Mouse (Mus musculus): ENCODE results near the gene Apoa1. TPM values are rescaled to one million over a fixed set of nuclear protein-coding genes. Genes with fewer than 3 reads are reported as not detected.

The Apoa1 gene
- total and polyA plus RNA-seq, 3 experiments: 1.8 to 16.1 TPM; not detected in 1

- TF ChIP-seq POLR2AphosphoS2 (IDR thresholded peaks at IDR 0.05; ENCODE audit: low read length) (no peak), SMC3 (IDR thresholded peaks at IDR 0.05; ENCODE audit: low read depth, low read length) (peak; percentile 68), NELFE (IDR thresholded peaks at IDR 0.05; ENCODE audit: low read depth, low read length) (peak; percentile 73), TCF12 (IDR thresholded peaks at IDR 0.05; ENCODE audit: low read depth, low read length) (peak; percentile 51; the same call in 1 of the 2 replicates), MYC (IDR thresholded peaks at IDR 0.05; ENCODE audit: low read depth, low read length) (peak; percentile 82), ELF1 (IDR thresholded peaks at IDR 0.05; ENCODE audit: low read depth, low read length) (no peak), MYB (IDR thresholded peaks at IDR 0.05; ENCODE audit: low read depth, low read length) (no peak), ETS1 (IDR thresholded peaks at IDR 0.05; ENCODE audit: low read depth, low read length) (peak; percentile 45; the same call in 1 of the 2 replicates), SIN3A (IDR thresholded peaks at IDR 0.05; ENCODE audit: low read length) (peak; percentile 55; the same call in 1 of the 2 replicates), MAZ (IDR thresholded peaks at IDR 0.05; ENCODE audit: low read depth, low read length) (no peak), POLR2AphosphoS5 (IDR thresholded peaks at IDR 0.05; ENCODE audit: borderline replicate concordance, low read depth, low read length) (no peak), GATA1 (IDR thresholded peaks at IDR 0.05; ENCODE audit: low read depth, low read length) (no peak), TAL1 (IDR thresholded peaks at IDR 0.05; ENCODE audit: low read length) (no peak), MXI1 (IDR thresholded peaks at IDR 0.05; ENCODE audit: low read depth, low read length) (peak; percentile 25; the same call in 1 of the 2 replicates), CHD2 (IDR thresholded peaks at IDR 0.05; ENCODE audit: low read length) (no peak), USF1 (IDR thresholded peaks at IDR 0.05; ENCODE audit: low read depth, low read length) (no peak)
Observed at GRCm38 (mm10) chr9:46229573-46230449, 1.4 kb downstream of the Apoa1 start (continued).

GRCm38 (mm10) chr9:46230450-46230975 lies 2.1 kb downstream of the Apoa1 start:
- H3K36me3 ChIP-seq (ENCODE audit: control insufficient read depth in 1 of 2, insufficient read depth in 2 of 2, low read length in 2 of 2): peaks cover 0 to 19% of the 10 kb centered on the region in 2 experiments; a peak in 2 of 4 replicates
- no peaks in the 10 kb centered on the region for H3K27me3 ChIP-seq (ENCODE audit: control insufficient read depth in 1 of 2, insufficient read depth in 2 of 2, low read length in 2 of 2)
- H3K9me3 ChIP-seq (replicated peaks; ENCODE audit: insufficient read depth, low read length): no peaks in the 10 kb centered on the region
- H3K4me1 ChIP-seq (ENCODE audit: control insufficient read depth in 1 of 2, insufficient read depth in 2 of 2, low read length in 2 of 2): peaks cover 10 to 26% of the 10 kb centered on the region in 2 experiments
- no peaks in the 10 kb centered on the region; the same call in 1 of the 2 replicates for H3K79me2 ChIP-seq (ENCODE audit: control insufficient read depth, insufficient read depth, low read length, poor library complexity)
- peak overlapping the region; percentile 59 to 73 for H3K4me3 ChIP-seq (ENCODE audit: control insufficient read depth in 1 of 2, insufficient read depth in 1 of 2, low read depth in 2 of 2, low read length in 2 of 2)
- H3K27ac ChIP-seq (ENCODE audit: control insufficient read depth, low read depth, low read length): peak overlapping the region; percentile 4; the same call in 1 of the 2 replicates
- DNase-seq (ENCODE audit: low read depth, low spot score): no peak
- H3K9ac ChIP-seq (ENCODE audit: control insufficient read depth, low read depth, low read length, poor library complexity, severe bottlenecking): peak overlapping the region; percentile 66
- TF ChIP-seq ZNF384 (IDR thresholded peaks at IDR 0.05; ENCODE audit: low read depth, low read length) (no peak), ZMIZ1 (IDR thresholded peaks at IDR 0.05; ENCODE audit: low read depth, low read length) (no peak), RCOR1 (IDR thresholded peaks at IDR 0.05; ENCODE audit: low read depth, low read length) (no peak), GATA1 (IDR thresholded peaks at IDR 0.05; ENCODE audit: low read depth, low read length) (no peak)
